Mouse (Mus musculus) bone marrow, adult 2 months (tissue): Measurements from ENCODE around the gene Raver2. TPM values are rescaled to one million over a fixed set of nuclear protein-coding genes. Genes with fewer than 3 reads are reported as not detected.

Experiments used
- H3K27ac ChIP-seq: fragments of 200-500 bp; 2 replicates; pipeline ENCODE4 v1.5.1; 2012; ENCODE audit warnings: low read depth, mild to moderate bottlenecking, control low read depth, inconsistent platforms, low read length; ENCODE audit not compliant: control insufficient read depth, poor library complexity, insufficient read depth
- H3K4me1 ChIP-seq: fragments of 200-500 bp; 2 replicates; pipeline ENCODE4 v1.6.1; 2011; ENCODE audit warnings: low read length; ENCODE audit not compliant: control insufficient read depth, insufficient read depth
- H3K4me3 ChIP-seq: fragments of 200-500 bp; replicated peaks from 2 replicates; pipeline ENCODE3; 2011; ENCODE audit warnings: mild to moderate bottlenecking, low read depth, low read length, control low read depth; ENCODE audit not compliant: control insufficient read depth
- CTCF ChIP-seq: fragments of 200-500 bp; IDR thresholded peaks from 2 replicates; pipeline ENCODE4 v1.5.1; 2011; ENCODE audit warnings: low read length, control low read depth; ENCODE audit not compliant: control insufficient read depth, insufficient read depth
- POLR2A ChIP-seq: fragments of 200-500 bp; IDR thresholded peaks from 2 replicates; pipeline ENCODE4 v1.6.1; 2011; ENCODE audit warnings: low read depth, mild to moderate bottlenecking, control low read depth, low read length, borderline replicate concordance; ENCODE audit not compliant: control insufficient read depth
- WGBS: fragments of 180-500 bp; shearing (Covaris S2); methylation state at CpG from one replicate; pipeline ENCODE4 v1.1.7; 2018; 5-methylcytosine and 5-hydroxymethylcytosine counted together
- polyA plus RNA-seq: library from polyadenylated mRNA; stranded (reverse); fragments of >200 nt; gene quantifications from 2 replicates; pipeline ENCODE4 v1.2.4, GENCODE M21; 2011; ENCODE audit warnings: low replicate concordance; ENCODE audit not compliant: missing spikeins, insufficient read depth, insufficient read length

Raver2 gene
- polyA plus RNA-seq, 1 experiment, result not detected

GRCm38 (mm10) chr4:101155541-101155940, 86.8 kb downstream of the Raver2 start:
- TF ChIP-seq CTCF, result no peak
- TF ChIP-seq POLR2A, result no peak
- Histone ChIP-seq H3K27ac (no peak overlapping the region), H3K4me3 (no peak overlapping the region), H3K4me1 (no peaks in the 10 kb centered on the region)
- 14% methylated on average over 4 of the region's 4 CpGs for WGBS

GRCm38 (mm10) chr4:101157476-101157875, 88.7 kb downstream of the Raver2 start:
- Histone ChIP-seq H3K4me1 (no peaks in the 10 kb centered on the region), H3K4me3 (no peak overlapping the region), H3K27ac (no peak overlapping the region)
- TF ChIP-seq POLR2A, result no peak
- no peak for TF ChIP-seq CTCF
- 94% methylated on average over 5 of the region's 5 CpGs for WGBS

GRCm38 (mm10) chr4:101158282-101158681, 89.5 kb downstream of the Raver2 start:
- 76% methylated on average over 6 of the region's 6 CpGs for WGBS
- Histone ChIP-seq H3K4me1 (no peaks in the 10 kb centered on the region), H3K4me3 (no peak overlapping the region), H3K27ac (no peak overlapping the region)
- no peak for TF ChIP-seq POLR2A
- no peak for TF ChIP-seq CTCF

GRCm38 (mm10) chr4:101159191-101159764, 90.5 kb downstream of the Raver2 start:
- H3K4me1 ChIP-seq, result no peaks in the 10 kb centered on the region
- 19% methylated on average over 12 of the region's 12 CpGs for WGBS
- TF ChIP-seq POLR2A (no peak), CTCF (no peak)
- H3K4me3 ChIP-seq, result no peak overlapping the region
- no peak overlapping the region for H3K27ac ChIP-seq

GRCm38 (mm10) chr4:101160821-101161220, 92.0 kb downstream of the Raver2 start:
- WGBS, result 75% methylated on average over 1 of the region's 1 CpGs
- no peak for TF ChIP-seq CTCF
- TF ChIP-seq POLR2A, result no peak
- H3K4me1 ChIP-seq, result no peaks in the 10 kb centered on the region
- H3K4me3 ChIP-seq, result no peak overlapping the region
- no peak overlapping the region for H3K27ac ChIP-seq

- WGBS, result 83% methylated on average over 2 of the region's 2 CpGs
- Histone ChIP-seq H3K27ac (no peak overlapping the region), H3K4me1 (no peaks in the 10 kb centered on the region; the same call in 1 of the 2 replicates)
These were observed 95.4 kb downstream of the Raver2 start for GRCm38 (mm10) chr4:101164189-101164588.

GRCm38 (mm10) chr4:101164673-101165072, 95.9 kb downstream of the Raver2 start:
- no peak overlapping the region for H3K4me3 ChIP-seq
- 89% methylated on average over 2 of the region's 2 CpGs for WGBS
- TF ChIP-seq CTCF (no peak), POLR2A (no peak)
- no peak overlapping the region for H3K27ac ChIP-seq
- H3K4me1 ChIP-seq, result no peaks in the 10 kb centered on the region; the same call in 1 of the 2 replicates

More at GRCm38 (mm10) chr4:101164189-101164588, 95.4 kb downstream of the Raver2 start:
- no peak for TF ChIP-seq CTCF
- TF ChIP-seq POLR2A, result no peak
- no peak overlapping the region for H3K4me3 ChIP-seq

- no peak overlapping the region for H3K4me3 ChIP-seq
- H3K4me1 ChIP-seq, result no peaks in the 10 kb centered on the region; the same call in 1 of the 2 replicates
- no peak for TF ChIP-seq CTCF
- no peak for TF ChIP-seq POLR2A
- H3K27ac ChIP-seq, result no peak overlapping the region
- 85% methylated on average over 4 of the region's 4 CpGs for WGBS
These were observed 97.0 kb downstream of the Raver2 start for GRCm38 (mm10) chr4:101165776-101166175.

- no peak for TF ChIP-seq POLR2A
- no peak for TF ChIP-seq CTCF
- 69% methylated on average over 1 of the region's 1 CpGs for WGBS
- Histone ChIP-seq H3K4me3 (no peak overlapping the region), H3K4me1 (peaks cover 2% of the 10 kb centered on the region), H3K27ac (no peak overlapping the region)
These were observed 99.0 kb downstream of the Raver2 start for GRCm38 (mm10) chr4:101167777-101168176.
